Mouse (Mus musculus) stomach, embryonic 15.5 days (tissue): ENCODE results near the gene Btbd16. TPM values are rescaled to one million over a fixed set of nuclear protein-coding genes. Genes with fewer than 3 reads are reported as not detected.

ENCODE experiments used
- ATAC-seq: fragments of 200-750 bp; cut with Nextera tagmentation; 2 replicates; pipeline ENCODE4 v1.8.0; 2017; ENCODE audit warnings: low read depth, moderate number of reproducible peaks, moderate TSS enrichment; ENCODE audit not compliant: insufficient read depth, low FRiP score
- H3K27ac ChIP-seq: fragments of 300-500 bp; sonication (generic); 2 replicates; pipeline ENCODE4 v1.5.1; 2015; ENCODE audit warnings: mild to moderate bottlenecking, inconsistent platforms
- H3K27me3 ChIP-seq: fragments of 300-500 bp; sonication (generic); replicated peaks from 2 replicates; pipeline ENCODE4 v1.6.1; 2015; ENCODE audit warnings: inconsistent platforms
- H3K36me3 ChIP-seq: fragments of 300-500 bp; sonication (generic); 2 replicates; pipeline ENCODE4 v1.6.1; 2015; ENCODE audit warnings: inconsistent platforms
- H3K4me1 ChIP-seq: fragments of 300-500 bp; sonication (generic); 2 replicates; pipeline ENCODE4 v1.6.1; 2015; ENCODE audit warnings: inconsistent platforms
- H3K4me2 ChIP-seq: fragments of 300-500 bp; sonication (generic); 2 replicates; pipeline ENCODE4 v1.6.1; 2015; ENCODE audit warnings: mild to moderate bottlenecking, inconsistent platforms
- H3K4me3 ChIP-seq: fragments of 300-500 bp; sonication (generic); replicated peaks from 2 replicates; pipeline ENCODE4 v1.5.1; 2015; ENCODE audit warnings: inconsistent platforms
- H3K9ac ChIP-seq: fragments of 300-500 bp; sonication (generic); 2 replicates; pipeline ENCODE4 v1.6.1; 2015; ENCODE audit warnings: inconsistent platforms
- H3K9me3 ChIP-seq: fragments of 300-500 bp; sonication (generic); 2 replicates; pipeline ENCODE4 v1.6.1; 2016; ENCODE audit warnings: inconsistent platforms
- WGBS: fragments of 180-500 bp; shearing (Covaris S2); methylation state at CpG from one replicate; pipeline ENCODE4 v1.1.7; 2015; 5-methylcytosine and 5-hydroxymethylcytosine counted together
- polyA plus RNA-seq: library from polyadenylated mRNA; unstranded; fragments of >200 nt; fragmentation: Nextera tagmentation; extraction: Ambion mirVana; gene quantifications from 2 replicates; pipeline ENCODE4 v1.2.1, GENCODE M21; 2015

Btbd16 gene
- polyA plus RNA-seq, 1 experiment from 2014 or later: 0.15 TPM

DNA sequence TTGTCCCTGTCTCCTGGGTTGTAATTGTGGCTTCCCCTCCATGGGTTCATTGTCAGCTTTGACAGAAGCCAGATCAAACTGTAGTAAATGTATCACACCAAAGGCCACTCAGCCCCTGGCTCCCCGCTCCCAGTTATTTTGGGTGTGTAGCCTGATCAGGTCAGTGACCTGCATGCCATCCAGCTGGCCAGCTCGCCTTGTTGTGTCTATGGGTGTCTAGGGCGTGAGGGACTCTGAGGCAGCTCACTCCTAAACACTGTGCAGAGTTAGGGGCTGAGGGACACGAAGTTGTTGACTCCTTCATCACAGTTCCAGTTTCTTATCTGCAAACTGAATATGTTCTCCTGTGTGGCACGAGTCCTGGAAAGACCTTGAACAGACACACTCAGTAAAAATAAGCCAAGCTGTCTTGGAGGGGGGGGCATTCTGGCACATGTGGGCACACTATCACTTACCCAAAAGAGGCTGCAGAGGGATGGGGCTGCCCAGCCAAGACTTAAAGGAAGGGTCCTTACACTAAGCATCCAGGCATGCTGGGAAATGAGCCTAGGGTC is 7.1 kb downstream of the Btbd16 start:
- Histone ChIP-seq H3K9ac (no peak overlapping the region), H3K27me3 (no peaks in the 10 kb centered on the region), H3K4me2 (no peak overlapping the region), H3K4me1 (peaks cover under 1% of the 10 kb centered on the region; the same call in 1 of the 2 replicates), H3K4me3 (no peak overlapping the region), H3K36me3 (no peaks in the 10 kb centered on the region), H3K27ac (no peak overlapping the region), H3K9me3 (no peaks in the 10 kb centered on the region)
- 49% methylated on average over 5 of the region's 5 CpGs for WGBS
- no peak for ATAC-seq

DNA sequence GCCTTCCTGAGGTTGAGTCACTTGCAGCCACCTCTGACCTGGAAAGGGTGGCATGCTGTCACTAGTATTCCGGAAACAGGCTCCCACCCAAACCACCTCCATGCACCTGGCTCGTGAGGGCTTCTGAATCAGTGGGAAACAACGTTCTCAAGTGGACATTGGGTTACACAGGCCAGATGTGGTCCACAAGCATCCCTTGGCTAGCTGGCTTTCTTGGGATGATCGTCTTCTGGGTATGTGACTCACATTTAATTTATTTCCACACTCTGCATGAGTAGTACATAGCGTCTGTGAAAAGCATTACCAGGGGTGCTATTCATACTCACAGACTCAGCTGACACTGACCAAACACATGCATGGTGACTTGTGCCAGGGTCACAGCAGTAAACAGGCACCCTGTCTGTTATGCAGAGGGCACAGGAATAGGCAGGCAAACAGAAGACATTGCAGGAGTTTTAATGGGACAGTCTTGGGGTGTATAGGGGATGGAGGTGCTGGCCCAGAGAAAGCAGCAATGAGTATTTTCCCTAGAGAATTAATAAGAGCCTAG is 8.7 kb downstream of the Btbd16 start:
- H3K4me3 ChIP-seq: no peak overlapping the region
- H3K27me3 ChIP-seq: no peaks in the 10 kb centered on the region
- no peak overlapping the region for H3K27ac ChIP-seq
- no peak overlapping the region for H3K9ac ChIP-seq
- H3K36me3 ChIP-seq: no peaks in the 10 kb centered on the region
- no peak for ATAC-seq
- peaks cover 5% of the 10 kb centered on the region; the same call in 1 of the 2 replicates for H3K4me1 ChIP-seq
- 63% methylated on average over 5 of the region's 5 CpGs for WGBS
- H3K4me2 ChIP-seq: no peak overlapping the region
- H3K9me3 ChIP-seq: no peaks in the 10 kb centered on the region

DNA sequence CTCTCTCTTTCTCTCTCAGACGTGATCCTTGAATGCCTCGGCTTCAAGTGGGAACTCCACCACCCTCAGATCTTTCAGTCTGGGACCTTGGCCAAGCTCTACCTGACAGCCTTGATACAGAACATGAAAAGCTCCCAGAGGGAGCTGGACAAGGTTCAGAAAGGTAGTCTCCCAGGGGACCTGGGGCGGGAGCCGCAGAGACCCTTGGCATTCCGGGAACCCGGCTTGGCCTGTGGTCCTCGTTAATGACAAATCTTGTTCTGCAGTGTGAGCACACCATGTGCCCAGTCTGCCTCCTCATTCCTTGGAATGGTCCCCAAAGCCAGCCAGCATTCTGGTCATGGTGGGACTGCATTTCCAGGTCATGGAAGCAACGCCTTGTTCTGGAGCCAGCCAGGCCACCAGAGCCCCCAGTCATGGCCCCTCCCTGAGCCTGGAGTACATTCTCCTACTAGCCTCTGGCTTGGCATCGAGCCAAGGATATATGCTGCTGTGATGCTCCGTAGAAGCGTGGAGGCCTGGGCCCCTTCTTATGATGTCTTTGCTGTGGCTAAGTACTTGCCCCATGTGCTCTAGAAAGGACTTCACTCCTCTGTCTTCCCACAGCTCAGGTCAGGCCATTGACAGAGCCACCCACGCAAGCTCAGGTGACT is 12.2 kb downstream of the Btbd16 start:
- H3K9ac ChIP-seq: no peak overlapping the region
- no peaks in the 10 kb centered on the region for H3K9me3 ChIP-seq
- WGBS: 66% methylated on average over 12 of the region's 12 CpGs
- no peak overlapping the region for H3K4me2 ChIP-seq
- H3K4me1 ChIP-seq: peaks cover 5% of the 10 kb centered on the region; the same call in 1 of the 2 replicates
- H3K27me3 ChIP-seq: no peaks in the 10 kb centered on the region
- H3K36me3 ChIP-seq: no peaks in the 10 kb centered on the region
- no peak overlapping the region for H3K27ac ChIP-seq
- ATAC-seq: 0 out of 2 replicates have a peak, but pooled peaks have one; percentile 31
- no peak overlapping the region for H3K4me3 ChIP-seq

DNA sequence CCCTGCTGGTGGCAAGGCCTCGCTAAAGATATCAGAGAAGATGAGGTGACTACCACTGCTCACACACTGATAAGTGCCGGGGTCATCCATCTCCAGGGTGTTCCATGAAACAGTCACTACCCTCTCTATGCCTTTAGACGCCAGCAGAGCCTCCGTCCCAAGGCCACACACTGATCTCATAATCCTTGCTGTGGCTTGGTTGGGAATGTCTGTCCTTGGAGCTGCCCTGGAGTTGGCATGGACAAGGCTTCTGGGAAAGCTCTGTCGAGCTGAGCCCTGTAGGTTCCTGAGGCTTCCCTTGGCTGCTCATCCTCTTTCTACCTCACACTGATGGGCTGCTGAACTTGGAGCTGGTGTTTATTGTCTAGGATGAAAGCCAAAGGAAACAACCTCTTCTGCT is 12.8 kb downstream of the Btbd16 start:
- Histone ChIP-seq H3K4me1 (peaks cover 5% of the 10 kb centered on the region; the same call in 1 of the 2 replicates), H3K9me3 (no peaks in the 10 kb centered on the region), H3K9ac (no peak overlapping the region), H3K36me3 (no peaks in the 10 kb centered on the region), H3K27ac (no peak overlapping the region), H3K4me3 (no peak overlapping the region), H3K27me3 (no peaks in the 10 kb centered on the region), H3K4me2 (no peak overlapping the region)
- no peak for ATAC-seq
- 63% methylated on average over 5 of the region's 5 CpGs for WGBS

GRCm38 (mm10) chr7:130787537-130787936 is 13.7 kb downstream of the Btbd16 start:
- H3K27me3 ChIP-seq: no peaks in the 10 kb centered on the region
- H3K9me3 ChIP-seq: no peaks in the 10 kb centered on the region
- no peak for ATAC-seq
- H3K9ac ChIP-seq: no peak overlapping the region
- WGBS: 89% methylated on average over 4 of the region's 4 CpGs
- H3K4me1 ChIP-seq: peaks cover 5% of the 10 kb centered on the region; the same call in 1 of the 2 replicates
- H3K27ac ChIP-seq: no peak overlapping the region
- H3K36me3 ChIP-seq: no peaks in the 10 kb centered on the region
- no peak overlapping the region for H3K4me2 ChIP-seq
- no peak overlapping the region for H3K4me3 ChIP-seq

DNA sequence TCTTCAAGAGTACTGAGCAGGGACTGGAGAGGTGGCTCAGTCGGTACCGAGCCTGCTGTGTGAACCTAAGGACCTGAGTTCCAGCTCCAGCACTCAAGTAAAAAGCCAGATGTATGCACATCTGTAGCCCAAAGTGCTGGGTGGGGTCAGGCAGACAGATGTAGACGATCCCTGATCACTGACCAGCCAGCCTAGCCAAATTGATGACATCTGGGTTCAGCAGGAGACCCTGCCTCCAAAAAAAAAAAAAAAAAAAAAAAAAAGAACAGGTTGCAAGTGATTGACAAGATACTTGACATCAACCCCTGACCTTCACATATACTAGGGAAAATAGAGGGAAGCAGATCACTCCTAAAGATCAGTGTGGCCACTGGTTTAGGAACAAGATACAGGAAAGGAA is 15.1 kb downstream of the Btbd16 start:
- Histone ChIP-seq H3K9ac (no peak overlapping the region), H3K9me3 (no peaks in the 10 kb centered on the region), H3K4me1 (peaks cover 5% of the 10 kb centered on the region; the same call in 1 of the 2 replicates), H3K36me3 (no peaks in the 10 kb centered on the region), H3K27me3 (no peaks in the 10 kb centered on the region), H3K4me2 (no peak overlapping the region), H3K27ac (no peak overlapping the region), H3K4me3 (no peak overlapping the region)
- ATAC-seq: no peak
- WGBS: 87% methylated on average over 3 of the region's 3 CpGs

DNA sequence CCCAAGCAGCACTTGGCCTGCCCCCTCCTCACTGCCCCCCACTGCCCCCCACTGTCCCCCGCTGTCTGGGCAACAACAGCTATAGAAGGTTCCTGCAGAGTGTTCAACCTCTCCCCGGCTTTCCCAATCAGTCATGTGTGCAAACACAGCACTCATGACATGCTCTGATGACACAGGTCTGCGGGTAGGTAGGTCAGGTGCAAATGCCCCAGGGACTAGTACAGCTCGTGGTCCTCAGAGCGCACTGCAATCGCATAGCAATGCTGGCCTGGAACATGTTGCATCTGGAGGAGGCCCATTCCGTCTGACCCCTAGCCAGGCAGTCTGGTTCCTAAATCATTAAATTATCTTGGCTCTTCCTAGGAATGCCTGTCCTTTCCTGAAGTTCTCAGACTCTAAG is 15.6 kb downstream of the Btbd16 start:
- peaks cover 5% of the 10 kb centered on the region; the same call in 1 of the 2 replicates for H3K4me1 ChIP-seq
- no peaks in the 10 kb centered on the region for H3K9me3 ChIP-seq
- H3K27ac ChIP-seq: no peak overlapping the region
- no peak overlapping the region for H3K4me2 ChIP-seq
- H3K27me3 ChIP-seq: no peaks in the 10 kb centered on the region
- no peaks in the 10 kb centered on the region for H3K36me3 ChIP-seq
- ATAC-seq: no peak
- no peak overlapping the region for H3K4me3 ChIP-seq
- no peak overlapping the region for H3K9ac ChIP-seq
- WGBS: 76% methylated on average over 7 of the region's 7 CpGs

DNA sequence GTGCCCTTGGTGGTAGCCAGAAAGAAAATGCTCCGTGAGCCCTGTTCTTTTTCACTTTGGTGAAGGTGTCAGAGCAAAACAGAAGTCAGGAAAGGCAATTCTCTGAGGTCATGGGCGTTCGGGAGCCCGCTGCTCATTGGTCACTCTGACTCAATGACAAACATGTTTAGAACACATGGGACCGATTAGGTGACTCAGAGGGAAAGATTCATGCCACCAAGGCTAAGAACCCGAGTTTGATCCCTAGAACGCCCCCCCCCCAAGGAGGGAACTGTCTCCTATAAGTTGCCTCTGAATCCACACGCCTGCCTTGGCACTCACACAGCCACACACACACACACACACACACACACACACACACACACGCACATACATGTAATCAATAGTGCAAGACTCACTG is 19.8 kb downstream of the Btbd16 start:
- Histone ChIP-seq H3K4me3 (no peak overlapping the region), H3K4me2 (no peak overlapping the region), H3K9me3 (no peaks in the 10 kb centered on the region), H3K4me1 (no peaks in the 10 kb centered on the region), H3K27me3 (no peaks in the 10 kb centered on the region), H3K9ac (no peak overlapping the region), H3K36me3 (no peaks in the 10 kb centered on the region), H3K27ac (no peak overlapping the region)
- 80% methylated on average over 9 of the region's 9 CpGs for WGBS
- no peak for ATAC-seq

- Histone ChIP-seq H3K4me2 (no peak overlapping the region), H3K4me1 (0 out of 2 replicates have a peak, but pooled peaks cover 6% of the 10 kb centered on the region), H3K27me3 (no peaks in the 10 kb centered on the region), H3K9ac (no peak overlapping the region), H3K36me3 (no peaks in the 10 kb centered on the region), H3K4me3 (no peak overlapping the region), H3K9me3 (no peaks in the 10 kb centered on the region), H3K27ac (no peak overlapping the region)
- WGBS: 63% methylated on average over 8 of the region's 8 CpGs
- no peak for ATAC-seq
Observed at GRCm38 (mm10) chr7:130796786-130797185, 22.9 kb downstream of the Btbd16 start.

DNA sequence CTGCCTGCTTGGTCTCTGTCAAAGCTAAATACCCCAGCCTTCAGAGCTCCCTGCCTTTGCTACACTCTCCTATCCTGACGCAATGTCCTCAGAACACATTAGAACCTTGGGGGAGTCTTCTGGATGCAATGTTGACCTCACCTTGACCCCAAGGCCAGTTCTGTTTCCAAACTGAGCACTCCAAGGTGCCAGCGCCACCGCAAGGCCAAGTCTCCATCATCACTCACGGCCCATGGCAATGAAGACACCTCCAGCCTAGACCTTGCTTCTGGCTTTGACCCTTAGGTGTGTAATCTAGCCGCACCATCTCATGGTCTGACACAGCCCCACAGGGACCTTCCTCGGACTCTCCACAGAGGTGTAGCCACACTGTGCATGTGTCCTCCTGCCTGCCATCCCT is 23.7 kb downstream of the Btbd16 start:
- no peaks in the 10 kb centered on the region for H3K27me3 ChIP-seq
- ATAC-seq: no peak
- H3K27ac ChIP-seq: no peak overlapping the region
- no peak overlapping the region for H3K4me3 ChIP-seq
- no peak overlapping the region for H3K4me2 ChIP-seq
- H3K9ac ChIP-seq: no peak overlapping the region
- 0 out of 2 replicates have a peak, but pooled peaks cover 6% of the 10 kb centered on the region for H3K4me1 ChIP-seq
- WGBS: 89% methylated on average over 6 of the region's 6 CpGs
- H3K36me3 ChIP-seq: no peaks in the 10 kb centered on the region
- H3K9me3 ChIP-seq: no peaks in the 10 kb centered on the region

GRCm38 (mm10) chr7:130799418-130799817 is 25.5 kb downstream of the Btbd16 start:
- H3K27me3 ChIP-seq: no peaks in the 10 kb centered on the region

GRCm38 (mm10) chr7:130800681-130801080 is 26.8 kb downstream of the Btbd16 start:
- WGBS: 33% methylated on average over 4 of the region's 4 CpGs
- no peak overlapping the region for H3K27ac ChIP-seq
- no peak for ATAC-seq
- no peak overlapping the region for H3K4me2 ChIP-seq
- no peak overlapping the region for H3K4me3 ChIP-seq
- no peaks in the 10 kb centered on the region for H3K36me3 ChIP-seq
- H3K4me1 ChIP-seq: 0 out of 2 replicates have a peak, but pooled peaks cover 6% of the 10 kb centered on the region
- no peak overlapping the region for H3K9ac ChIP-seq
- no peaks in the 10 kb centered on the region for H3K27me3 ChIP-seq
- H3K9me3 ChIP-seq: no peaks in the 10 kb centered on the region

More at GRCm38 (mm10) chr7:130799418-130799817, 25.5 kb downstream of the Btbd16 start:
- ATAC-seq: no peak
- 65% methylated on average over 10 of the region's 10 CpGs for WGBS
- Histone ChIP-seq H3K4me1 (0 out of 2 replicates have a peak, but pooled peaks cover 6% of the 10 kb centered on the region), H3K4me2 (no peak overlapping the region), H3K9me3 (no peaks in the 10 kb centered on the region), H3K36me3 (no peaks in the 10 kb centered on the region), H3K9ac (no peak overlapping the region), H3K4me3 (no peak overlapping the region), H3K27ac (no peak overlapping the region)
